Mouse (Mus musculus): ENCODE measurements around the gene Ect2.

Ect2 gene

DNA sequence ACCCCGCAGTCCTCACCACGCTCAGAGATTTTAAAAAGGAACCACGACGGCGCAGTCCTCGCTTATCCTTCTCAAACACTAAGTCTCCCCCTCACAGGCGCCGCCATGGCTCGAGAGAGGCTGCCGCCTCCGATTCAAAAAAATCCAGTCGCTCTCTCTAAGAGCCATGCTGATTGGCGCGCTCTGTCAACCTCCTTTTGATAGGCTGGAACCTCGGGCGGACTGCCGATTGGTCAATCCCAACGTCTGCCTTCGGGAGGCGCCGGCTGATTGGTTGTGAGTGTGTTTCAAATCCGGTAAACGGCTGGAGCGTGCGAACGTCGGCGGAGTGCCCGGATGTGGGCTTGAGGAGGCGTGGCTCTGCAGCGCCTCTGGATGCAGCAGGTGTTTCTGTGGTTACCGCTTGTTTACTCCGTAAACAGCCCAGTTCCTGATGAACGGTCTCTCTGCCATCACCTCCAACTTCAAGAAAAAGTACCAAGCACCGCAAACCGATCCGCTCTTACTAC lies at the start of gene Ect2:
Gene Ect2, minus strand, starts transcription at position 178 of the 509 bp plus-strand sequence.
- DNase-seq, result peak; percentile 98

- no peak for DNase-seq
Measured at GRCm38 (mm10) chr3:27201728-27202411, 48.2 kb upstream of the Ect2 start.

DNA sequence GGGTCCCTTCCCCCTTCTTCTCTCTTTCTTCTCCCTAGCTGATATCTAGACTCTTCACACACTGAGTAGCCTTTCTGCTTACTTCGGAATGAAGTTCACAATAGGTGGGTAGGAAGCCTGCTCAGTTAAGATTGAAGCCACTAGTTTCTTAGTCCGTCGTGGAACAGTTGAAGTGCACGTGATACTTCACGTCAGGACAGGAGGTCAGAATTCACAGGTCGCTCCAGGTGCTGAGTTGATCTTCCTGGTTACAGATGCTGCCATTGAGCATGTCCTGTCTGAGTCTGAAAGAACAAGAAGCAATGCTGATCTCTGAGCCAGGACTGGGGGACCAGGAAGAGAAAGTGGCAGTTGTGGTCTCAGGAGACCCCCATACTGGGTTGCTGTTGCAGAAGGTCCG lies 45.4 kb upstream of the Ect2 start:
- no peak for DNase-seq

- no peak for DNase-seq
Measured at GRCm38 (mm10) chr3:27197816-27198215, 44.1 kb upstream of the Ect2 start.

- DNase-seq, result no peak
Measured at GRCm38 (mm10) chr3:27196529-27196928, 42.9 kb upstream of the Ect2 start.

- DNase-seq, result no peak
Measured at GRCm38 (mm10) chr3:27195573-27196227, 42.0 kb upstream of the Ect2 start.

DNA sequence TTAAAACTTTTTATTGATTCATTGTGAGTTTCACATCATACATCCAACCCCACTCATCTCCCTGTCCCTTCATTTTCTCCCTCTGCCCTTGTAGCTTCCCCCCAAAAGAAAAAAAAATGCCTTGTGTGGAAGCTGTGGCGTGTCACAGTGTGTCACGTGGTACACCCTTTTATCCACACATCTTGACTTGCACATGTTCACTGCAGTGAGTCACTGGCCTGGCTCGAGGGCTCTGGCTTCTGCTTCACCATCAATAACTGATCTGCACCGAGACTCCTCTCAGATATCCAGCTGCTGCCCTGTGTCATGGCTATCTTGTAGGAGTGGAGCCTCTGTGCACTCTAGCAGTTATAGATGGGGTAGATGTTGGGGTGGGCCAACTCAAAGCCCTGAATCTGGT lies 41.5 kb upstream of the Ect2 start:
- DNase-seq, result no peak

- no peak for DNase-seq
Measured at GRCm38 (mm10) chr3:27193844-27194317, 40.2 kb upstream of the Ect2 start.

- DNase-seq, result no peak
Measured at GRCm38 (mm10) chr3:27191856-27192255, 38.2 kb upstream of the Ect2 start.

DNA sequence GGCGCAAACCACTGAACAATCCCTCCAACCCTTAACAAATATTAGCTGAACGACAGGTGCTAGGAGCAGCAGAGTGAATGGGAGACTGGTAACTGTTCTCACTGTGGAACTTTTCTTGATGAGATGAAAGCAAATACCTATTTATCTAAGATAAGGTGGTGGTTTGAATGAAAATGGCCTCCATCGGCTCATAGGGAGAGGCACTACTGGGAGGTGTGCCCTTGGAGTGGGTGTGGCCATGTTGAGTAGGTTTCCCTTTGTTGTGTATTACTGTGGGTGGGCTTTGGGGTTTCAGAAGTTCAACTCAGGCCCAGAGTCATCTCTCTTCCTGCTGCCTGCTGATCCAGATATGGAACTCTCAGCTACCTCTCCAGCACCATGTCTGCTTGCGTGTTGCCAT lies 37.2 kb upstream of the Ect2 start:
- no peak for DNase-seq

- DNase-seq, result peak; percentile 41
Measured at GRCm38 (mm10) chr3:27189320-27190261, 35.9 kb upstream of the Ect2 start.

DNA sequence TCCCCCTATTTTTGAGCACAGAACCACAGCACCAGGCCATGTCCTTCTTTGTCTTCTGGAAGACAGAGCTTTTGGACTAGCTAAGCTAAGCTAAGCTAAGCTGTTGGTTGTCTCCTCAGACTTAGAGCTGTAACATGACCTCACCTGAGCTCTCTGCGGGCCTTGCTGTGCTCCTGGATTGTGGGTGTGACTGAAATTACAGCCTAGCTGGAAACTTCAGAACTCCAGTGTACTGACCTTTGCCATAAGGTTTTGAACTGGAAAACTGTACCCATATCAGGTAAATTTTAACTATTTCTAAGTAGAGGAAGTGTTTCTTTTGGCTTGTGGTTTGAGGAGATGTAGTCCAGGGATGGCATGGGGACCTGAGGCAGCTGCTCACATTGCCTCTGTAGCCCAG lies 34.7 kb upstream of the Ect2 start:
- DNase-seq, result no peak

DNA sequence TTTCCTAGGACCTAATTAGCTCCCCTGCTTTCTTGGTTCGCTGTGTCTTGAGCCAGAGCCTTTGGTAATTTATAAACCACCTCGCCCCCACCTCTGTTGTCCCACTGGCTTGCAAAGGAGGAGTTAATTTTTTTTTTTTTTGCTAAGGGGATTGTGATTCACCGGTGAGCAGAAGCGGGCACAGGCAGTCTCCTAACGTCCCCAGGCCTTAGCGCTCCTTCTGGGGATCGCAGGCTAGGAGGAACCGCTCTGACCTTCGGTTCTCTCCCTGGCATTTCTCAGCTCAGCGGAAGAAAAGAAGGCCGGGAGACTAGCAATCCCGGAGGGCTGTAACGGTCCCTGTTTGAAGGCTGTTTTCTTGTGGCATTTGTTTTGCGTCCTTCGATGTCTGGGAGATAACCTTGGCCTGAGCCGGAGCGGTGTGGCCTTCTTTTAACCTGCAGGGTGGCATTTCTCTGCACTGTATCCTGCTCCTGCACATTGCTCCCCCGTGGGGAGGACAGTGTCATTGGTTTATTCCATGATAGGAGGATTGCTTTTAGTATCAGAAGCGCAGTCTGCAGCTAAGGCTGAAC lies 30.0 kb upstream of the Ect2 start:
- DNase-seq, result peak; percentile 47

DNA sequence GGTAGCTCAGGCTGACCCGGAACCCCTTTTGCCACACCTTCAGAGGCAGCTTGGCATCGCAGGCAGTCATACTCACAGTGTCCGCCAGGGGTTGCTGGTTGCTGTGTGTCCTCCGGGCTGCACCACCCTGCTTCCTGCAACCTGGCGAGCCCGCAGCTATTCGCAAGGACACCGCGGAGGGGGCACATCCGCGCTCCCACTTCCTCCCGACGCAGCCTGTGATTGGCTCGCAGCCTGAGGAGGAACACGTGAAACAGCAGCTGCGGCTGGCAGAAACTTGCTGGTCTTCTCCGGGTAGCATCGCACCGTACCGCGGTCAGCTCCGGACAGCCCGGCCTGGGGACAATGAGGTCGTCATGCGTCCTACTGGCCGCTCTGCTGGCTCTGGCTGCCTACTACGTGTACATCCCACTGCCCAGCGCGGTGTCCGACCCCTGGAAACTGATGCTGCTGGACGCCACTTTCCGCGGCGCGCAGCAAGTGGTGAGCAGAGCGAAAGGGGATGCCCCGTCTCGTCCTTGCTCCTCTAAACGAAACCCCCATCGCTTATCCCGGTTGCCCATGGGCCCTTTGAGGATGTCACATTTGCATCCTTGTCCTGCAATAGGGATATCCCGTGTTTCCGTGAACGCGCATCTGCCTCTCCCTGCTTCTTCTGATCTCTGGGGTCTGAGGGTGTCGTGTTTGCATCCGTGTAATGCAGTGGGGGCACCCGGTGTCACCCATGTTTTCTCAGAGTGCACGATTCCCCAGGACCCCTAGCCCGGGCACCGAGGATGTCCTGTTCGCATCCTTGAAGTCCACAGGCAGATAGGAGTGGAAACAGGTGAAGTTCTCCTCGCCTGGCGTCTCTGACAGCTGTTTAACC lies 29.3 kb upstream of the Ect2 start, which contains the start of gene Nceh1:
Gene Nceh1, plus strand, starts transcription at position 233 of the 868 bp plus-strand sequence.
- peak; percentile 94 for DNase-seq

- DNase-seq, result no peak
Measured at GRCm38 (mm10) chr3:27179711-27180110, 26.0 kb upstream of the Ect2 start.

DNA sequence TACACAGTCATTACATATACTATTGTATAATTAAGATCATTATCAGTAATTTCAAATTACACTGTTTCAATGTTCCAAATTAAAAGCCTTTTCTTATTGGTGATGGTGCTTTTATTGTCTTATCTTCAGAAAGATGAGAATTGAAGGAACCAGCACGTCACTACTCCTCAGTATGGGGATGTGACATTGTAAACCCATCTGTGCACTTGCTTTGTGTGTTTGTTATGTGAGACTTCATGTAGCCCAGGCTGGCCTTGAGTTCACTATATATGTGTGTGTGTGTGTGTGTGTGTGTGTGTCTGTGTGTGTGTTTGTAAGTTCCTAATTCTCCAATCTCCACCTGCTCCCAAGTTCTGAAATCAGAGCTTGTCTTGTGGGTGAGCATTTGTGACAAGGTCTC lies 16.6 kb upstream of the Ect2 start:
- no peak for DNase-seq

DNA sequence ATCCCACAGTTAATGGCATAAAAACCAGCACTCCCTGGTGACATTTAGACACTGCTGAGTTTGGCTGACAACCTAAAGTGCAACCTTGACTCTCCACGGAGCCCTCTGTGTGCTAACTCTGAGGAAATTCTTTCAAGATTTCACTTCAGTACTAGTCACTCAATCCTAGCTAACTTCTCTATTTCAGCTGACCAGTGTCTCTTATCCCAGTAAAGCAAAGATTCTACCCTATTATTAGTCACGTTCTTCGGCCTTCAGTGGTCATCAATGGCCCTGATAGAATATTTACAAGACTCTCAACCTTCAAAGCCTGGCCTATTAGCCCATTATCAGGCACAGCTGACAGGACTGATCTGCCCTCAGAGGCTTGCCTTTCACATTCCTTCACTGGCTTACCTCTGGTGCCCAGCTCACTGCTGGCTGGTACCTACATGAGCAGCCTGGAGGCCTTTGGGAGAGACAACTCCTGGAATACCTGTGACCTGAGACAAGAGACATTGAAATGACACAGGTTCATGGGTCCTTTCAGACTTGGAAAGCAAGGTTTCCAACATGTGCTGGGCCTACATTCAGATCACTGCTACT lies 11.9 kb upstream of the Ect2 start:
- DNase-seq, result no peak

GRCm38 (mm10) chr3:27162410-27162804 lies 8.7 kb upstream of the Ect2 start:
- DNase-seq, result no peak

- no peak for DNase-seq
Measured at GRCm38 (mm10) chr3:27161645-27162409, 8.1 kb upstream of the Ect2 start.

GRCm38 (mm10) chr3:27158910-27159309 lies 5.2 kb upstream of the Ect2 start:
- no peak for DNase-seq

GRCm38 (mm10) chr3:27156594-27156949 lies 2.9 kb upstream of the Ect2 start:
- DNase-seq, result no peak
